Mouse (Mus musculus): ENCODE results near the gene Ugt1a6b.
"Not testable (repeated sequence)": the region's sequence is repeated elsewhere in the genome, so short reads cannot be mapped to it uniquely, and the experiment has no call there.

Gene Ugt1a6b

GRCm38 (mm10) chr1:88103019-88103418, at the start of gene Ugt1a6b:
Gene Ugt1a6b (plus strand): TSS chr1:88103252.
- DNase-seq: not testable (repeated sequence)

- DNase-seq: no peak
These were observed 48.0 kb upstream of the Ugt1a6b start, which contains the start of gene Ugt1a10 for GRCm38 (mm10) chr1:88055088-88055487. Gene Ugt1a10 (plus strand): TSS chr1:88055388.

DNA sequence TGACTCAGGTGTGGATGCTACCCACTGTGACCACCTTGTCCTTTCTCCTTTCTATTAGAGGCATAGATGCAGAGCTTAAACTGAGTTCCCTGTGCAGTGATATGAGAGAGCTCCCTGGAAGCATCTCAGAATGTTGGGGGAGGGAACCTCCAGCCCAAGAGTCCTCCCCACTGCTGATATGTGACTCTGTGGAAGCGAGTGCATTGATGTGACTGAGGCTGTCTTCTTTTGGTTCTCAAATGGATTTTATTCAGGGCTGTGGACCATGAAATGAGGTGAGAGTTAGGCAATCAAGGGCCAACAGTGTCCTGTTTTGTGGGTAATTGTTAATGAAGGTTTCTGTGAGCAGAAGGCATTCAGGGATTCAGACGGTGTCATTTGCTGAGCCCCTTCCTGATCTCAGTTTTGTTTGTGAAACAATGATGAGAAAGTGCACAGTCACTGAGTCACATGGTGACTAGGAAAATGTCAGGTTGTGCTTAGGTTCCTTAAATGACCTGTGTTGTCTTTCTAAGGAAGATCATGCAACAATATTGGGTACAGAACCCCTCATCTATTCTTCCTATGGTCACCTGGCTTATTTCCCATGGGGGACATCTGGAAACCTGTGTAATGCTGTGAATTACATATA, 36.5 kb upstream of the Ugt1a6b start:
- not testable (repeated sequence) for DNase-seq

GRCm38 (mm10) chr1:88070495-88070894, 32.6 kb upstream of the Ugt1a6b start, which contains the start of gene Ugt1a9:
Gene Ugt1a9 (plus strand): TSS chr1:88070800.
- DNase-seq: no peak

GRCm38 (mm10) chr1:88070902-88071301, 32.1 kb upstream of the Ugt1a6b start:
- DNase-seq: no peak

DNA sequence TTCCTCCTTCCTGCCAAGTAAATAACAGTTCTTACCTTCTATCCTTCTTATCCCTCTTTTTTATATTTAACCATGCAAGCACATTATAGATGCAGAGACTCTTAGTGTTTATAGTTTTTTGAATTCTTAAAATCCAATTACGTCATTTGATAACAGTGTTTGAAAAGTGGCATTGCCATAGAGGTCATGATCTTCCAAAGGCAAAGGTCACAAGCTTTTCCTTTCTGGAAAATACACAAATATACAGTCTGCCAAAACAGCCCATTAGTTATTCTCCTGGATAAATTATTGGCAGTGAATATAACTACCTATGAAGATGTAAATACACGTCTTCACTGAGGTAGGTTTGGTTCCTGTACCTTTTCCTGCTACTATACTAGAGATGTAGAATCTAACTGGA, 28.6 kb upstream of the Ugt1a6b start:
- no peak for DNase-seq

DNA sequence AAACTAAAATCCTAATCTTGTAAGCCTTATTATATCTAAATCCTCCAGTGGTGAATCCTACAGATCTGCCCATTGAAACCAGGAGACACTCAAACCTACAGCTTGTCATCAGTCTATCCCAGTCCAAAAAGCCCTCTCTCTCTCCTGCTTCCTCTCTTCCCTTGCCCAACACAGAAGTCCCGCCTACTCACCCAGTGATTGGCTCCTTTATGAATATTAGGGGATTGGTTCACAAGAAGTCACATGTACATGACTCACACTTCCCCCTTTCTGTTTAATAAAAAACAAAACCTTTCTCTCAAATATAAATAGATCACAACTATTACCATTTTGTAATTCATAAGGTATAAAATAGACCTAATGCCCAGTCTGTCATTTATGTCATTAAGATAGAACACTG, 25.9 kb upstream of the Ugt1a6b start:
- no peak for DNase-seq

- no peak for DNase-seq
These were observed 21.4 kb upstream of the Ugt1a6b start for GRCm38 (mm10) chr1:88081670-88082069.

GRCm38 (mm10) chr1:88086125-88086524, 16.9 kb upstream of the Ugt1a6b start:
- no peak for DNase-seq

- DNase-seq: no peak
These were observed 15.5 kb upstream of the Ugt1a6b start, which contains the start of gene Ugt1a8 for GRCm38 (mm10) chr1:88087513-88087912. Gene Ugt1a8 (plus strand): TSS chr1:88087813.

DNA sequence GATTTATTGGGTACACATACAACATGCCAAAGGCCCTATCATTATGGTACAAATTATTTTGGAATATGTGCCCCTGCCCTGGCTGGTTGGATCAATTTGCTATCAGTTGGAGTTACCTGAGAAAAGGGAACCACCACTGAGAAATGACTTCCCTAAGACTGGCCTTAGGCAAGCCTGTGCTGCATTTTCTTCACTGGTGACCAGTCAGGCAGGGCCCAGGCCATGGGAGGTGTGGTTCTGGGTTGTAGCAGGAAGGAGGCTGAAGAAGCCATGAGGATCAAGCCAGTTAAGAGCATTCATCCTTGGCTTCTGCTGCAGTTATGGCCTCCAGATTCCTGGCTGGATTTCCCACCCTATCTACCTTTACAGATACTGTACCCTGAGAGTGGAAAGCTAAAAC, 10.7 kb upstream of the Ugt1a6b start:
- no peak for DNase-seq

DNA sequence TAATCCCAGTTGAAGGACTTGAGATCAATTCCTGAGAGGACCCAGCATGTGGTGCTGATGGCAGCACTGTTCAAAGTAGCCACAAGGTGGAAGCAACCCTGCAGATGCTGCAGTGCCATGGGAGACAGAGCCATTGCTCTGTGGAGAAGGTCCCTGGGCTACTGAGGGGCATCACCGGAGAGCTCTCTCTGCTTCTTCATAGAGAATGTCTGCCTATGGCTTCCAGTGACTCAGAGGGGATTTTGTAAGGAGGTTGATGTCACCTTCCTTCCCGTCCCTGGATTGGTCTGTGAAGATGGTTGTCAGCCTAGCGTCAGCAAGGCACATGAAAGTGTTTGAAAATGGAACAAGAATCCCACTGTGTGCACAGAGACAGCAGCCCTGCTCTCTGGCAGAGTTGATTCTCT, 8.8 kb upstream of the Ugt1a6b start:
- not testable (repeated sequence) for DNase-seq

DNA sequence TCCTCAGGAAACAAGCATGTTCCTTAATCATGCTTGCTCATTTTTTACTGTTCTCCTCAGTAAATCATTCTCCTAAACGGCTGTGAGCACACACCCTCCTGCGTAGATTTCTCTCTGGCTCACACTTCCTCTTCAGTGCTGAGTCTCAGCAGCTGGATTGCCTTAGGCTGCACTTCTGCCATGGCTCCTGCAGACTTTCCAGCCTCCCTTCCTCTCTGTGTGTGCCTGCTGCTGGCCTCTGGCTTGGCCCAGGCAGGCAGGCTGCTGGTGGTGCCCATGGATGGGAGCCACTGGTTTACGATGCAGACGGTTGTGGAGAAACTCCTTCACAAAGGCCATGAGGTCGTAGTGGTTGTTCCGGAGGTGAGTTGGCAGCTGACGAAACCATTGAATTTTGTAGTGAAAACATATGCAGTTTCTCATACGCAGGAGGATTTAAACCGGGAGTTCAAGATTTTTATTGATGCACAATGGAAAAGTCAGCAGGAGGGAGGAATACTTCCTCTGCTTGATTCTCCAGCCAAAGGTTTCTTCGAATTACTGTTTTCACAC, 8.0 kb upstream of the Ugt1a6b start, which contains the start of gene Ugt1a7c:
Ugt1a7c (plus strand) TSS at position 122 of the 552 bp plus-strand sequence.
- no peak for DNase-seq

DNA sequence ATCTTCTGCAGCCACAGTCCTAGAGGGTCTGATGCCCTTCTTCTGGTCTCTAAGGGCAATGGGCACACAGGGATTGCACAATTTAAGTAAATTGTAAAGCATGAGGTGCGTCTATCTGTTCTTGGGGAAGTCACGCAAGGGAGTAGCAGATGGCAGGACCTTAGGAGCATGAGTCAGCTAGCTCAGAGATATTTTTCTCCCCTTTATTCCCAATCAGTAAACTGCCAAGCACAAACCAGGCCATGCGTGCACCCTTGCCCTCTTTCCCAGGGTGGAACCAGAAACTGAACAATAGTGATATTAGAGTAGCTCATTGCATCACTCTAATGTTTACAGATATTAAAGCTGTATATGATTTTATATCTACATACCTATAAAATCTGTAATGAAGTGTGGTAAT, 4.5 kb upstream of the Ugt1a6b start:
- DNase-seq: not testable (repeated sequence)

GRCm38 (mm10) chr1:88099691-88100090, 3.4 kb upstream of the Ugt1a6b start:
- not testable (repeated sequence) for DNase-seq

GRCm38 (mm10) chr1:88103697-88104468, 831 bp downstream of the Ugt1a6b start:
- not testable (repeated sequence) for DNase-seq

GRCm38 (mm10) chr1:88104667-88105430, 1.8 kb downstream of the Ugt1a6b start:
- no peak for DNase-seq

- DNase-seq: no peak
These were observed 2.6 kb downstream of the Ugt1a6b start for GRCm38 (mm10) chr1:88105656-88106055.

GRCm38 (mm10) chr1:88109027-88109557, 6.0 kb downstream of the Ugt1a6b start:
- not testable (repeated sequence) for DNase-seq

GRCm38 (mm10) chr1:88109604-88110003, 6.6 kb downstream of the Ugt1a6b start:
- not testable (repeated sequence) for DNase-seq

DNA sequence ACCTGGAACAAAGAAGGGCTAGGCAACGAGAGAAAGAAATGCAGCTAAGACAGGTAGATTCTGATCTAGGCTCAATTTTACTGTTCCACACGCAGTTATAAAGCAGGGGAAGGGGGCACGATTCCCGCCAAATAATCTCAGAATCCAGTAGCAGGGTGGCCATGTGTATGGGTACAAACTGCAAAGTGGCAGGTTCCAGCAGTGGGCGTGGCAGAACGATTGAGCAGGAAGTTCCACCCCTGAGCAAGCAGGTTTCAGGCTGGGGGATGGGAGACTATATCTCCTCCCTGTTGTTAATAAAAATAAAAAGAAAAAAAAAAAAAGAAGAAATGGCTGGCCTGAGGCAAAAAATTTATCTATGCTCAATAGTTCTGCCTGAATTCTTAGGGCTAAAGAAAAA, 9.7 kb downstream of the Ugt1a6b start:
- DNase-seq: not testable (repeated sequence)

DNA sequence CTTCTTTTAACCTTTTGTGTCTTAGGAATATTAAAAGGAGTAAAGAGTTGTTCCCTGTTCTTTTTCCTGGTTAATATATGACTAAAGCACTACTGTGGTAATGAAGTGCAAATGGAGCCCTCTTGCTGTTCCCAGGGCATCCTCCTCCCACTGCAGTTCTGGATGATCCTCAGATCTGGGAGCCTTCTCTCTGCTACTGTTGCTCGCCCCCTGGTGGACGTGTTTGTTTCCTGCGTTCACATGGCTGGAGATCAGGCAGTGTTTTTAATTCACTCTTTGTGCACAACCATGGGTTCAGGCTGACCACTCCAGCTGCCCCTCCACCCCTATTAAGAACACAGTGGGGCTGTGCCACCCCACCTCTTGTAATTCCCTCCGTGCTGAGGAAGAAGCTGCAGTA, 17.5 kb downstream of the Ugt1a6b start:
- not testable (repeated sequence) for DNase-seq

GRCm38 (mm10) chr1:88121521-88121920, 18.5 kb downstream of the Ugt1a6b start:
- DNase-seq: not testable (repeated sequence)

Measured in right cerebral cortex, adult 18-20 months (tissue).